Mouse (Mus musculus) small intestine, adult 2 months (tissue): Measurements from ENCODE around the gene Sys1. TPM values are rescaled to one million over a fixed set of nuclear protein-coding genes. Genes with fewer than 3 reads are reported as not detected.

Experiments
- H3K27ac ChIP-seq: fragments of 200-500 bp; 2 replicates; pipeline ENCODE4 v1.5.1; 2012; ENCODE audit warnings: low read depth, low read length, control low read depth, inconsistent platforms; ENCODE audit not compliant: insufficient read depth
- H3K27me3 ChIP-seq: fragments of 200-500 bp; 2 replicates; pipeline ENCODE4 v1.6.1; 2012; ENCODE audit warnings: mild to moderate bottlenecking, moderate library complexity, low read length, inconsistent platforms; ENCODE audit not compliant: control insufficient read depth, insufficient read depth
- H3K36me3 ChIP-seq: fragments of 200-500 bp; 2 replicates; pipeline ENCODE4 v1.6.1; 2012; ENCODE audit warnings: mild to moderate bottlenecking, low read length, control low read depth, inconsistent platforms; ENCODE audit not compliant: control insufficient read depth, insufficient read depth
- H3K4me1 ChIP-seq: fragments of 200-500 bp; 2 replicates; pipeline ENCODE4 v1.6.1; 2012; ENCODE audit warnings: low read length, inconsistent platforms, mixed read lengths; ENCODE audit not compliant: control insufficient read depth, insufficient read depth, insufficient read length
- H3K4me3 ChIP-seq: fragments of 200-500 bp; 2 replicates; pipeline ENCODE4 v1.5.1; 2012; ENCODE audit warnings: low read depth, mild to moderate bottlenecking, control low read depth, inconsistent platforms, low read length, moderate library complexity
- CTCF ChIP-seq: fragments of 200-500 bp; IDR thresholded peaks from 2 replicates; pipeline ENCODE4 v1.5.1; 2012; ENCODE audit warnings: low read depth, mild to moderate bottlenecking, control low read depth, inconsistent platforms, low read length, moderate library complexity, mixed read lengths; ENCODE audit not compliant: insufficient replicate concordance, insufficient read length; ENCODE audit errors: extremely low read depth
- POLR2A ChIP-seq: fragments of 200-500 bp; IDR thresholded peaks from 2 replicates; pipeline ENCODE4 v1.6.1; 2012; ENCODE audit warnings: low read depth, mild to moderate bottlenecking, control low read depth, inconsistent platforms, low read length, moderate library complexity
- WGBS: fragments of 180-500 bp; shearing (Covaris S2); methylation state at CpG from one replicate; pipeline ENCODE4 v1.1.7; 2018; 5-methylcytosine and 5-hydroxymethylcytosine counted together
- polyA plus RNA-seq: library from polyadenylated mRNA; depleted of rRNA; stranded (reverse); fragments of >200 nt; gene quantifications from 2 replicates; pipeline ENCODE4 v1.2.3, GENCODE M21; 2012

Gene Sys1
- polyA plus RNA-seq, 1 experiment, result 276 TPM

- Histone ChIP-seq H3K4me1 (peaks cover 25% of the 10 kb centered on the region; the same call in 1 of the 2 replicates), H3K36me3 (peaks cover 1% of the 10 kb centered on the region; the same call in 1 of the 2 replicates), H3K27ac (no peak overlapping the region), H3K4me3 (no peak overlapping the region), H3K27me3 (no peaks in the 10 kb centered on the region; the same call in 1 of the 2 replicates)
- WGBS, result 47% methylated on average over 8 of the region's 8 CpGs
- no peak for TF ChIP-seq POLR2A
- TF ChIP-seq CTCF, result no peak
These were observed 56.6 kb downstream of the Sys1 start for GRCm38 (mm10) chr2:164513389-164513788.

GRCm38 (mm10) chr2:164514916-164515315 lies 58.2 kb downstream of the Sys1 start:
- H3K36me3 ChIP-seq, result no peaks in the 10 kb centered on the region
- peak overlapping the region; percentile 62 for H3K27ac ChIP-seq
- 30% methylated on average over 3 of the region's 3 CpGs for WGBS

GRCm38 (mm10) chr2:164515897-164516296 lies 59.1 kb downstream of the Sys1 start:
- H3K4me1 ChIP-seq, result peaks cover 25% of the 10 kb centered on the region; the same call in 1 of the 2 replicates
- no peaks in the 10 kb centered on the region; the same call in 1 of the 2 replicates for H3K27me3 ChIP-seq
- no peak overlapping the region for H3K27ac ChIP-seq
- 79% methylated on average over 9 of the region's 9 CpGs for WGBS
- no peak overlapping the region for H3K4me3 ChIP-seq
- TF ChIP-seq POLR2A, result no peak
- no peaks in the 10 kb centered on the region for H3K36me3 ChIP-seq

More at GRCm38 (mm10) chr2:164514916-164515315, 58.2 kb downstream of the Sys1 start:
- Histone ChIP-seq H3K4me3 (no peak overlapping the region), H3K27me3 (no peaks in the 10 kb centered on the region; the same call in 1 of the 2 replicates), H3K4me1 (peaks cover 25% of the 10 kb centered on the region; the same call in 1 of the 2 replicates)
- TF ChIP-seq CTCF (no peak), POLR2A (no peak)

GRCm38 (mm10) chr2:164516592-164516991 lies 59.8 kb downstream of the Sys1 start:
- Histone ChIP-seq H3K36me3 (no peaks in the 10 kb centered on the region), H3K27me3 (no peaks in the 10 kb centered on the region; the same call in 1 of the 2 replicates), H3K4me1 (peaks cover 28% of the 10 kb centered on the region; the same call in 1 of the 2 replicates), H3K4me3 (no peak overlapping the region), H3K27ac (no peak overlapping the region)
- no peak for TF ChIP-seq CTCF
- no peak for TF ChIP-seq POLR2A
- WGBS, result 71% methylated on average over 11 of the region's 11 CpGs

GRCm38 (mm10) chr2:164517485-164518221 lies 60.9 kb downstream of the Sys1 start:
- H3K27me3 ChIP-seq, result no peaks in the 10 kb centered on the region; the same call in 1 of the 2 replicates
- TF ChIP-seq POLR2A, result no peak
- TF ChIP-seq CTCF, result peak; percentile 86
- H3K27ac ChIP-seq, result no peak overlapping the region
- H3K4me1 ChIP-seq, result peaks cover 30% of the 10 kb centered on the region; the same call in 1 of the 2 replicates
- 43% methylated on average over 10 of the region's 10 CpGs for WGBS
- H3K36me3 ChIP-seq, result no peaks in the 10 kb centered on the region
- H3K4me3 ChIP-seq, result no peak overlapping the region

GRCm38 (mm10) chr2:164518266-164519170 lies 61.8 kb downstream of the Sys1 start:
- H3K4me1 ChIP-seq, result peaks cover 23% of the 10 kb centered on the region; the same call in 1 of the 2 replicates
- H3K27me3 ChIP-seq, result no peaks in the 10 kb centered on the region; the same call in 1 of the 2 replicates
- no peak overlapping the region for H3K27ac ChIP-seq
- WGBS, result 58% methylated on average over 11 of the region's 11 CpGs
- no peak for TF ChIP-seq CTCF
- TF ChIP-seq POLR2A, result no peak
- no peaks in the 10 kb centered on the region for H3K36me3 ChIP-seq
- H3K4me3 ChIP-seq, result no peak overlapping the region
